Mouse (Mus musculus) liver, adult 2 months (tissue): ENCODE measurements around the gene Uspl1. TPM values are rescaled to one million over a fixed set of nuclear protein-coding genes. Genes with fewer than 3 reads are reported as not detected.

Source experiments
- DNase-seq: peaks from one replicate; pipeline ENCODE4 v3.0.0-alpha.2; 2011; ENCODE audit warnings: low read depth, low spot score; ENCODE audit errors: extremely low read depth
- H3K27ac ChIP-seq: fragments of 200-500 bp; replicated peaks from 2 replicates; pipeline ENCODE4 v1.5.1; 2012; ENCODE audit warnings: low read depth, mild to moderate bottlenecking, control low read depth, inconsistent platforms, low read length; ENCODE audit not compliant: insufficient read depth
- H3K27me3 ChIP-seq: fragments of 200-500 bp; 2 replicates; pipeline ENCODE4 v1.6.1; 2012; ENCODE audit warnings: mild to moderate bottlenecking, moderate library complexity, low read length, inconsistent platforms; ENCODE audit not compliant: control insufficient read depth, insufficient read depth
- H3K36me3 ChIP-seq: fragments of 200-500 bp; 2 replicates; pipeline ENCODE4 v1.6.1; 2012; ENCODE audit warnings: low read length, inconsistent platforms; ENCODE audit not compliant: control insufficient read depth, insufficient read depth
- H3K4me1 ChIP-seq: fragments of 200-500 bp; 2 replicates; pipeline ENCODE4 v1.6.1; 2011; ENCODE audit warnings: low read length; ENCODE audit not compliant: control insufficient read depth, insufficient read depth
- H3K4me3 ChIP-seq: fragments of 200-500 bp; 2 replicates; pipeline ENCODE4 v1.5.1; 2011; ENCODE audit warnings: low read depth, mild to moderate bottlenecking, control low read depth, low read length, moderate library complexity; ENCODE audit not compliant: insufficient read depth
- H3K79me2 ChIP-seq: fragments of 200-500 bp; 2 replicates; pipeline ENCODE4 v1.6.1; 2012; ENCODE audit warnings: inconsistent platforms, mild to moderate bottlenecking, low read length, moderate library complexity; ENCODE audit not compliant: control insufficient read depth, insufficient read depth
- H3K9ac ChIP-seq: fragments of 200-500 bp; 2 replicates; pipeline ENCODE4 v1.6.1; 2012; ENCODE audit warnings: low read depth, mild to moderate bottlenecking, control low read depth, inconsistent platforms, low read length
- CTCF ChIP-seq: fragments of 200-500 bp; IDR thresholded peaks from 2 replicates; pipeline ENCODE4 v1.5.1; 2011; ENCODE audit warnings: low read depth, low read length, control low read depth
- POLR2A ChIP-seq: fragments of 200-500 bp; IDR thresholded peaks from 2 replicates; pipeline ENCODE4 v1.6.1; 2011; ENCODE audit warnings: low read length, control low read depth; ENCODE audit not compliant: insufficient read depth; ENCODE audit errors: extremely low read depth
- WGBS: fragments of 180-500 bp; shearing (Covaris S2); methylation state at CpG from one replicate; pipeline ENCODE4 v1.1.7; 2018; 5-methylcytosine and 5-hydroxymethylcytosine counted together
- polyA plus RNA-seq: library from polyadenylated mRNA; depleted of rRNA; stranded (reverse); fragments of >200 nt; gene quantifications from 2 replicates; pipeline ENCODE4 v1.2.3, GENCODE M21; 2012
- total RNA-seq: library from RNA; depleted of rRNA; stranded (reverse); fragments of >200 nt; gene quantifications from 2 replicates; pipeline ENCODE4 v1.2.3, GENCODE M21; 2014

The Uspl1 gene
- total and polyA plus RNA-seq, 2 experiments: 6.2 to 17.1 TPM

DNA sequence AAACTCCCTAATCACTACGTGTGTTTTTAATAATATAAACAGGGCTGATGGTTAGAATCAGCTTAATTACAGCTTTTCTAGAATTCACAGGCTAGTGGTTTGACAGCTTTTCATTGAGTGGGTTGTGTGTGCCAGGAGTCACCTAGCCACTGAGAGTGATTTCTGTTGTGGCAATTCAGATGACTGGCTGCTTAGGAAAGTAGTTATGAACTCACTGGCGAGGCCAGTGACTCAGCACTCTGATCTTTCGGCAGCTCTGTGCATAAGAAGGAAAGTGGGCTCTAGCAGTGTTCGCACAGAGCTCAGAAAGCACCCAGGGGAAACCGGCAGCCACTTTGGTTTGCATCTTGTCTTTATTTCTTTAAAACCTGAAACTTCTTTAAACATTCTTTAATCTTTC is 18.8 kb downstream of the Uspl1 start:
- H3K9ac ChIP-seq: no peak overlapping the region
- no peak overlapping the region for H3K27ac ChIP-seq
- 83% methylated on average over 5 of the region's 5 CpGs for WGBS
- H3K36me3 ChIP-seq: peaks cover 32% of the 10 kb centered on the region
- H3K4me1 ChIP-seq: peaks cover 11% of the 10 kb centered on the region
- DNase-seq: peak; percentile 42
- H3K27me3 ChIP-seq: no peaks in the 10 kb centered on the region
- no peak overlapping the region for H3K4me3 ChIP-seq
- H3K79me2 ChIP-seq: peaks cover 5% of the 10 kb centered on the region; the same call in 1 of the 2 replicates
- TF ChIP-seq CTCF (no peak), POLR2A (no peak)

DNA sequence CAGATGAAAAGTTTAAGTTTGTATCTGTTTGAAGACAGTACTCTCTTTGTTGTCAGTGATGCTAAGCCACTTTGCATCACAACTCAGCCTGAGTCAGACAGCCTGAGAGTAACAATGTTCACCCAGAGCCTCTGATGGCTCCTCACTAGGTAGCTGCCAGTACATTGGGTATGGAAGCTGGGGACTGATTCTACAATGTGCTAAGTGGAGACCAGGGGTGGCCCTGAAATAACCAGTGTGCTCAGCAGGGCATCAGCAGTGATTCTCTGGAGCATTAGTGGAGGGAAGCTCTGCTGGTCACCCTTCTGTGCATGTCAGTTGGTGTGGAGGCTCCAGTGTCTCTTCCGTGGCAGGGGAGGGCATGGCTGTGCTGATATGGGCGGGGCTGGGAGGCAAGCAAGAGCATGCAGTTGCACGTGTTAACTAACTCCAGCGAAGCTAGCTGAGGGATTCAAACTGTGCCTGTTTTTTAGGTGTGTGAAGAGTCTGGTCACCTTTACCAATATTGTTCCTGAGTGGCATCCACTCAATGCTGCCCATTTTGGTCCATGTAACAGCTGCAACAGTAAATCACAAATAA is 19.7 kb downstream of the Uspl1 start:
- no peak overlapping the region for H3K4me3 ChIP-seq
- H3K36me3 ChIP-seq: peaks cover 34% of the 10 kb centered on the region
- WGBS: 90% methylated on average over 4 of the region's 4 CpGs

DNA sequence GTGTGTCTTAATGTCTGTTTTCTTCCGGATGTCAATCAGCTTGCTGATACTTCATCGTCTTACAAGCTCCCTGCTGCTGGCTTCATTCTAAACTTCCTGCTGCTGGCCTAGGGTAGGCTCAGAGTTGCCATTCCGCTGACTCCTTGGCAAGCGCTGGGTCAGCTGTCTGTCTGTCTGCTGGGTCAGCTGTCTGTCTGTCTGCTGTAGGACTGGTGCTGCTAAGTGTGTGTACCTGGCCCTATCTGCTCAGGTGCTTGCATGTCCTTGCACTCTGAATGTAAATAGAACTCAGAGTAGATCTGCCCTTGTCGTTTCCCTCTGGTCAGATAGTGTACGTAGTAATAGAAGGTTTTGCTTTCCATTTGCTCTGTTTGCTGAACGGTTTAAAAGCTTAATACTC is 20.7 kb downstream of the Uspl1 start:
- Histone ChIP-seq H3K27me3 (no peaks in the 10 kb centered on the region), H3K4me3 (no peak overlapping the region), H3K4me1 (no peaks in the 10 kb centered on the region), H3K9ac (no peak overlapping the region), H3K79me2 (peaks cover 5% of the 10 kb centered on the region; the same call in 1 of the 2 replicates), H3K36me3 (peaks cover 39% of the 10 kb centered on the region), H3K27ac (no peak overlapping the region)
- TF ChIP-seq CTCF (no peak), POLR2A (no peak)
- DNase-seq: peak; percentile 14
- WGBS: 57% methylated on average over 7 of the region's 7 CpGs

More for the DNA sequence above, 19.7 kb downstream of the Uspl1 start:
- Histone ChIP-seq H3K9ac (no peak overlapping the region), H3K27me3 (no peaks in the 10 kb centered on the region), H3K79me2 (peaks cover 5% of the 10 kb centered on the region; the same call in 1 of the 2 replicates), H3K27ac (no peak overlapping the region), H3K4me1 (peaks cover 5% of the 10 kb centered on the region)
- DNase-seq: no peak
- no peak for TF ChIP-seq CTCF

DNA sequence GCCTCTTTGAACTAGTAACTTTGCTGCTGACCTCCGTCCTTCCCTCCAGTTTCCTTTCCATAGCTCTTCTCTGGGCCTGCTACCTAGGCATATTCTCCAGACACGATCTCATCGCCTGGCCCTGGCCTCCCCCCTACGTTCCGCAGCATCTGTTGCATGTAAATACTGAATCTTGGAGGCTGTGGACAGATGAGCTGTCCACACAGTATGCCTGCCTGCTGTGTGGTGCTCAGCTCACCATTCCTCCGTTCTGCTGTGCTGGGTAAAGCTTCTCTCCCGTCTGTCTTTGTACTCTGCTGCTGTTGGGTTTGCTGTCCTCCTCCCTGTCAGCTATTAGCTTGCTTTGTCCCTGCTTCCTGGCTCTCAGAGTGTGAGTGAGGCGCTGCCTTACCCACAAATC is 21.1 kb downstream of the Uspl1 start:
- Histone ChIP-seq H3K27ac (no peak overlapping the region), H3K36me3 (peaks cover 42% of the 10 kb centered on the region), H3K79me2 (peaks cover 5% of the 10 kb centered on the region; the same call in 1 of the 2 replicates), H3K4me3 (no peak overlapping the region), H3K27me3 (no peaks in the 10 kb centered on the region), H3K4me1 (no peaks in the 10 kb centered on the region), H3K9ac (no peak overlapping the region)
- WGBS: 80% methylated on average over 8 of the region's 8 CpGs
- TF ChIP-seq CTCF: no peak
- TF ChIP-seq POLR2A: no peak
- no peak for DNase-seq

DNA sequence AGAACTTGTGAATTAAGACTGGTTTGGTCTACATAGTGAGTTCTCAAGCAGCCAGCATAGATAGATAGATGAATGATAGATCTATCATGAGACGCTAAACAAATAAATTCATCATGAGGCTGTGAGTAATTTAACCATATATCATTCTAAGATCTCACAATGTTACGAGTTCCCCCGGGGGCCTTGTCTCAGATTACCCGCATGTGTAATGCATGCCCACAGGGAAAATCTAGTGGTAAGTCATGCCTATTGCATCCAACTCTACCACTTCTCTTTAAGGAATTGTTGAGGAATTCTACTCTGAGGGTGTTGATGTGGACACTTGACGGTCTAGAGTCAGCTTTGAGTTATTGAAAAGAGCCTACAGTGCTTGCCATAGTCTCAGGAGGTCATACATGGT is 22.1 kb downstream of the Uspl1 start:
- WGBS: 97% methylated on average over 5 of the region's 5 CpGs
- H3K79me2 ChIP-seq: peaks cover 5% of the 10 kb centered on the region; the same call in 1 of the 2 replicates
- no peak overlapping the region for H3K27ac ChIP-seq
- no peaks in the 10 kb centered on the region for H3K27me3 ChIP-seq
- no peaks in the 10 kb centered on the region for H3K4me1 ChIP-seq
- no peak for DNase-seq
- TF ChIP-seq CTCF (no peak), POLR2A (no peak)
- no peak overlapping the region for H3K4me3 ChIP-seq
- H3K9ac ChIP-seq: no peak overlapping the region
- peaks cover 47% of the 10 kb centered on the region for H3K36me3 ChIP-seq

DNA sequence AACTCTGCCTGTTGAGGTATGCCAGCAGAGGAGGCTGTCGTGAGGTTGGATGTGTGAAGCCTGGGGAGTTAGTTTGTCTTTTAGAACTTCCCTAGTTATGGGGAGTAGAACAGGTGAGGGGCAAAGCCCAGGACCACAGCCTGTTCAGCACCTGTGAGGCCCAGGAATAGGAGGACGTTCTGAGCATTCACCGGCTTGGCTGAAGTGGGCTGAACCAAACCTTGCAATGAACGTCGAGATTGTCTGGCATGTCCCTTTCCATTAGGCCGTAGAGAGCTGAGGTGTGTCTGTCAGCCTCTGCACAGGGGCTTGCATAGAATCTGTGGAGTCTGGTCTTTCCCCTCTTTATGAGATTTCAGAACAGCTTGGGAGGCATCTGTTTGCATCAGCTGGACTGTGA is 23.5 kb downstream of the Uspl1 start:
- Histone ChIP-seq H3K4me1 (no peaks in the 10 kb centered on the region), H3K36me3 (peaks cover 42% of the 10 kb centered on the region), H3K9ac (no peak overlapping the region), H3K79me2 (peaks cover 2% of the 10 kb centered on the region; the same call in 1 of the 2 replicates), H3K27ac (no peak overlapping the region), H3K4me3 (no peak overlapping the region), H3K27me3 (no peaks in the 10 kb centered on the region)
- no peak for TF ChIP-seq POLR2A
- TF ChIP-seq CTCF: no peak
- DNase-seq: no peak
- WGBS: 85% methylated on average over 6 of the region's 6 CpGs
